In the genomic region with DNA sequence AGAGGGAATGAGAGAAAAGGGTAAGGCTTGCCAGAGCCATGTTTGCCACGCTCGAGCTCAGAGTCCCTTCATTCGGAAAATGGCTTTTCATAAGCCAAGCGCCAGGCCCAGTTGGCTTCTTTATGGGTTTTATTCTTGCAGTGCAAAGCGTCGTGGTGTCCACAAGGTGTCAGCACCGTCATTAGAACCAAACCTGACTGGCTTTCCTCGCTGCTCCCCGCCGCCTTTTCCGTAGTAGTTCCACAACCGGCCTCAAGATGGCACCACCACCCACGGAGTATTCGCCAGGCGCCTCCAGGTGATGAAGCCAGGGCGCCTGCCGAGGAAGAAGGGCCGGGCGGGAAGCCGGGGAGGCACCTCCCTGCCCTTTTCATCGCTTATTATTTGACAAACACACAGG, we compare ENCODE assay signal across 8 mouse cellular contexts. TPM values are rescaled to one million over a fixed set of nuclear protein-coding genes. Genes with fewer than 3 reads are reported as not detected.
DNase-seq lines count a peak whose midpoint lies in the region; ATAC-seq and TF ChIP-seq lines count a peak whose summit lies in the region.

No protein-coding gene starts in this region.

- peak; percentile 16; the same call in 1 of the 2 replicates for ATAC-seq in embryonic facial prominence, embryonic 13.5 days (ENCODE audit: insufficient number of reproducible peaks, insufficient read depth, low FRiP score, low TSS enrichment, low read depth)
- peak; percentile 26; the same call in 1 of the 2 replicates for ATAC-seq in kidney, embryonic 16.5 days (ENCODE audit: low FRiP score, low TSS enrichment)

- DNase-seq in A20 (ENCODE audit: low read depth, low spot score) (peak; percentile 90), liver (peak; percentile 88)
- peak; percentile 94 for DNase-seq in adrenal gland, postnatal 36 days
- peak; percentile 94 to 99 for DNase-seq in heart, adult 2 months
- DNase-seq in spleen, postnatal 4 days (ENCODE audit: low spot score in 2 of 2) = peak; percentile 90 to 97

- no peak overlapping the region for H3K27ac ChIP-seq in embryonic facial prominence, embryonic 13.5 days
- H3K27ac ChIP-seq in heart, adult 2 months = no peak overlapping the region
- no peak overlapping the region for H3K27ac ChIP-seq in kidney, embryonic 16.5 days (ENCODE audit: low read length)

- intact Hi-C loops in heart, adult 2 months (cut with DNase I) = loop anchor here (1.0 kb wide), 3 partner anchors 116 to 400 kb away; no protein-coding TSS in a partner anchor

- peak; percentile 98 for TF ChIP-seq EP300 in heart, adult 2 months (IDR thresholded peaks at IDR 0.05; ENCODE audit: insufficient read depth, low read depth, low read length)

- H3K9ac ChIP-seq in embryonic facial prominence, embryonic 13.5 days = no peak overlapping the region
- no peak overlapping the region for H3K9ac ChIP-seq in heart, adult 2 months (ENCODE audit: low read depth, low read length)
- H3K9ac ChIP-seq in kidney, embryonic 16.5 days (replicated peaks; ENCODE audit: low read length) = peak overlapping the region; percentile 1; the same call in 1 of the 2 replicates

- no peak for TF ChIP-seq POLR2A in heart, adult 2 months (IDR thresholded peaks at IDR 0.05; ENCODE audit: insufficient read depth, low read depth, low read length)
- no peak for TF ChIP-seq POLR2A in myocyte (IDR thresholded peaks at IDR 0.05; ENCODE audit: insufficient read length, low read depth)

- H3K4me1 ChIP-seq in embryonic facial prominence, embryonic 13.5 days = peaks cover 37% of the 10 kb centered on the region
- H3K4me1 ChIP-seq in heart, adult 2 months (ENCODE audit: control insufficient read depth, insufficient read depth, low read length) = no peaks in the 10 kb centered on the region; the same call in 1 of the 2 replicates
- H3K4me1 ChIP-seq in kidney, embryonic 16.5 days (ENCODE audit: insufficient read depth, low read length) = peaks cover 18% of the 10 kb centered on the region; the same call in 1 of the 2 replicates

- H3ac ChIP-seq in myocyte (ENCODE audit: control insufficient read depth, insufficient read length) = no peak overlapping the region

- no peaks in the 10 kb centered on the region for H3K79me2 ChIP-seq in heart, adult 2 months (replicated peaks; ENCODE audit: control insufficient read depth, insufficient read depth, low read length)
- H3K79me2 ChIP-seq in myocyte (ENCODE audit: control insufficient read depth, insufficient read depth) = peaks cover 7% of the 10 kb centered on the region

- 1% methylated on average over 21 of the region's 21 CpGs for WGBS in embryonic facial prominence, embryonic 13.5 days
- under 1% methylated on average over 21 of the region's 21 CpGs for WGBS in heart, adult 2 months
- 2% methylated on average over 21 of the region's 21 CpGs for WGBS in kidney, embryonic 16.5 days

- H3K9me3 ChIP-seq in embryonic facial prominence, embryonic 13.5 days = 0 out of 2 replicates have a peak, but pooled peaks cover 3% of the 10 kb centered on the region
- no peaks in the 10 kb centered on the region for H3K9me3 ChIP-seq in kidney, embryonic 16.5 days (ENCODE audit: low read length)

- no peaks in the 10 kb centered on the region for H3K36me3 ChIP-seq in embryonic facial prominence, embryonic 13.5 days
- H3K36me3 ChIP-seq in heart, adult 2 months (ENCODE audit: control insufficient read depth, insufficient read depth, low read length) = no peaks in the 10 kb centered on the region
- H3K36me3 ChIP-seq in kidney, embryonic 16.5 days (ENCODE audit: insufficient read depth, low read length) = no peaks in the 10 kb centered on the region
- H3K36me3 ChIP-seq in myocyte (ENCODE audit: control insufficient read depth, insufficient read depth) = no peaks in the 10 kb centered on the region

- H3K4me2 ChIP-seq in embryonic facial prominence, embryonic 13.5 days = peak overlapping the region; percentile 46
- H3K4me2 ChIP-seq in kidney, embryonic 16.5 days (replicated peaks; ENCODE audit: low read depth, low read length) = peak overlapping the region; percentile 69
- H3K4me2 ChIP-seq in myocyte (ENCODE audit: low read depth) = peak overlapping the region; percentile 60

- peak; percentile 100 for TF ChIP-seq CTCF in heart, adult 2 months (IDR thresholded peaks at IDR 0.05)

- H3K27me3 ChIP-seq in embryonic facial prominence, embryonic 13.5 days = peaks cover 66% of the 10 kb centered on the region
- H3K27me3 ChIP-seq in heart, adult 2 months (ENCODE audit: control insufficient read depth, insufficient read depth, low read length) = peaks cover 18% of the 10 kb centered on the region
- H3K27me3 ChIP-seq in kidney, embryonic 16.5 days (ENCODE audit: insufficient read depth, low read length) = peaks cover 10% of the 10 kb centered on the region
- H3K27me3 ChIP-seq in myocyte (ENCODE audit: control insufficient read depth, insufficient read depth, insufficient read length) = no peaks in the 10 kb centered on the region

- no peak overlapping the region; the same call in 1 of the 2 replicates for H3K4me3 ChIP-seq in embryonic facial prominence, embryonic 13.5 days
- no peak overlapping the region for H3K4me3 ChIP-seq in heart, adult 2 months
- peak overlapping the region; percentile 1; the same call in 1 of the 2 replicates for H3K4me3 ChIP-seq in kidney, embryonic 16.5 days (ENCODE audit: low read length)
- no peak overlapping the region for H3K4me3 ChIP-seq in myocyte

TF ChIP-seq in myocyte, 11 proteins besides CTCF, POLR2A, EP300 and RAD21:
- TF ChIP-seq POLR2AphosphoS2 (IDR thresholded peaks at IDR 0.05; ENCODE audit: insufficient read length, low read depth) (no peak), USF1 (IDR thresholded peaks at IDR 0.05; ENCODE audit: low read depth) (no peak), REST (IDR thresholded peaks at IDR 0.05; ENCODE audit: insufficient read depth, insufficient read length) (no peak), TCF3 (IDR thresholded peaks at IDR 0.05; ENCODE audit: insufficient read length, low read depth) (no peak), MYOG (IDR thresholded peaks at IDR 0.05; ENCODE audit: control insufficient read depth in 1 of 3, insufficient read depth in 1 of 3, insufficient read length in 2 of 3, low read depth in 2 of 3) (no peak), MYOD1 (IDR thresholded peaks at IDR 0.05; ENCODE audit: control insufficient read depth in 1 of 3, insufficient read length in 2 of 3, low read depth in 2 of 3) (no peak), SRF (IDR thresholded peaks at IDR 0.05; ENCODE audit: control insufficient read depth, insufficient read length, low read depth) (peak; percentile 81), E2F4 (IDR thresholded peaks at IDR 0.05; ENCODE audit: insufficient read depth) (no peak)

RNA-seq across cellular contexts. Expression of a gene that starts 2.7 kb away (rescaled TPM):
- total RNA-seq in adrenal gland, postnatal 36 days (2021) = 1 to 10 TPM; 4.9 to 8.3 TPM
- 3.2 and 3.3 TPM in 2 replicates for polyA plus RNA-seq in embryonic facial prominence, embryonic 13.5 days (2015; fragmentation: Nextera tagmentation; extraction: Ambion mirVana)
- 1 to 10 TPM; 2.0 to 2.2 TPM for total RNA-seq in heart, adult 2 months (2021)
- 0.97 and 2.0 TPM in 2 replicates for polyA plus RNA-seq in heart, adult 2 months (2012; rRNA removed)
- polyA plus RNA-seq in kidney, embryonic 16.5 days (2015; fragmentation: Nextera tagmentation; extraction: Ambion mirVana) = 24.9 and 27.3 TPM in 2 replicates
- polyA plus RNA-seq in myocyte (2012; fragmentation: generic; extraction: Trizol) = 7.3 TPM

RNA-seq across cellular contexts. Expression of a gene that starts 5.1 kb away (rescaled TPM):
- total RNA-seq in adrenal gland, postnatal 36 days (2021) = 10 to 100 TPM; 29.5 to 30.6 TPM
- 60.5 and 70.5 TPM in 2 replicates for polyA plus RNA-seq in embryonic facial prominence, embryonic 13.5 days (2015; fragmentation: Nextera tagmentation; extraction: Ambion mirVana)
- 10 to 100 TPM; 12.8 to 13.5 TPM for total RNA-seq in heart, adult 2 months (2021)
- 26.4 and 27.7 TPM in 2 replicates for polyA plus RNA-seq in heart, adult 2 months (2012; rRNA removed)
- 75.7 and 81.1 TPM in 2 replicates for polyA plus RNA-seq in kidney, embryonic 16.5 days (2015; fragmentation: Nextera tagmentation; extraction: Ambion mirVana)
- 22.3 TPM for polyA plus RNA-seq in myocyte (2012; fragmentation: generic; extraction: Trizol)

RNA-seq across cellular contexts. Expression of a gene that starts 14.5 kb away (rescaled TPM):
- under 1 TPM; 0.16 to 0.40 TPM for total RNA-seq in adrenal gland, postnatal 36 days (2021)
- 0.28 and 0.34 TPM in 2 replicates for polyA plus RNA-seq in embryonic facial prominence, embryonic 13.5 days (2015; fragmentation: Nextera tagmentation; extraction: Ambion mirVana)
- under 1 TPM; 0.07 to 0.08 TPM for total RNA-seq in heart, adult 2 months (2021)
- polyA plus RNA-seq in heart, adult 2 months (2012; rRNA removed) = 0.08 and 0.09 TPM in 2 replicates
- 6.5 and 6.7 TPM in 2 replicates for polyA plus RNA-seq in kidney, embryonic 16.5 days (2015; fragmentation: Nextera tagmentation; extraction: Ambion mirVana)
- 2.6 TPM for polyA plus RNA-seq in myocyte (2012; fragmentation: generic; extraction: Trizol)

RNA-seq across cellular contexts. Expression of a gene that starts 29.1 kb away (rescaled TPM):
- 1 to 10 TPM in 1 of 2 experiments, under 1 TPM in 1; 0.40 to 1.8 TPM for total RNA-seq in adrenal gland, postnatal 36 days (2021)
- 10.7 and 15.1 TPM in 2 replicates for polyA plus RNA-seq in embryonic facial prominence, embryonic 13.5 days (2015; fragmentation: Nextera tagmentation; extraction: Ambion mirVana)
- total RNA-seq in heart, adult 2 months (2021) = under 1 TPM; 0.13 to 0.43 TPM
- 0.44 and 1.2 TPM in 2 replicates for polyA plus RNA-seq in heart, adult 2 months (2012; rRNA removed)
- 1.5 and 4.6 TPM in 2 replicates for polyA plus RNA-seq in kidney, embryonic 16.5 days (2015; fragmentation: Nextera tagmentation; extraction: Ambion mirVana)
- not detected for polyA plus RNA-seq in myocyte (2012; fragmentation: generic; extraction: Trizol)
